Mouse (Mus musculus) liver, embryonic 12.5 days (tissue): Measurements from ENCODE around the gene Sipa1l2. TPM values are rescaled to one million over a fixed set of nuclear protein-coding genes. Genes with fewer than 3 reads are reported as not detected.
"Not testable (repeated sequence)": the region's sequence is repeated elsewhere in the genome, so short reads cannot be mapped to it uniquely, and the experiment has no call there.

Experiments
- ATAC-seq: fragments of 200-750 bp; cut with Nextera tagmentation; 2 replicates; pipeline ENCODE4 v1.8.0; 2017; ENCODE audit warnings: moderate number of reproducible peaks, mild to moderate bottlenecking, moderate library complexity
- H3K27ac ChIP-seq: fragments of 300-500 bp; sonication (generic); 2 replicates; pipeline ENCODE4 v1.5.1; 2016; ENCODE audit warnings: mild to moderate bottlenecking
- H3K27me3 ChIP-seq: fragments of 300-500 bp; sonication (generic); replicated peaks from 2 replicates; pipeline ENCODE4 v1.6.1; 2016; ENCODE audit warnings: mild to moderate bottlenecking, moderate library complexity
- H3K36me3 ChIP-seq: fragments of 300-500 bp; sonication (generic); 2 replicates; pipeline ENCODE4 v1.6.1; 2016; ENCODE audit warnings: mild to moderate bottlenecking, moderate library complexity
- H3K4me1 ChIP-seq: fragments of 300-500 bp; sonication (generic); 2 replicates; pipeline ENCODE4 v1.6.1; 2016
- H3K4me2 ChIP-seq: fragments of 300-500 bp; sonication (generic); 2 replicates; pipeline ENCODE4 v1.6.1; 2016; ENCODE audit warnings: mild to moderate bottlenecking, moderate library complexity
- H3K4me3 ChIP-seq: fragments of 300-500 bp; sonication (generic); 2 replicates; pipeline ENCODE4 v1.5.1; 2016; ENCODE audit warnings: mild to moderate bottlenecking, moderate library complexity
- H3K9ac ChIP-seq: fragments of 300-500 bp; sonication (generic); 2 replicates; pipeline ENCODE4 v1.6.1; 2016; ENCODE audit warnings: mild to moderate bottlenecking, moderate library complexity
- H3K9me3 ChIP-seq: fragments of 300-500 bp; sonication (generic); replicated peaks from 2 replicates; pipeline ENCODE4 v1.6.1; 2016; ENCODE audit warnings: mild to moderate bottlenecking, moderate library complexity
- WGBS: fragments of 180-500 bp; shearing (Covaris S2); methylation state at CpG from one replicate; pipeline ENCODE4 v1.1.7; 2016; ENCODE audit not compliant: insufficient replicate concordance; 5-methylcytosine and 5-hydroxymethylcytosine counted together
- polyA plus RNA-seq: library from polyadenylated mRNA; unstranded; fragments of >200 nt; fragmentation: Nextera tagmentation; extraction: Ambion mirVana; gene quantifications from 2 replicates; pipeline ENCODE4 v1.2.1, GENCODE M21; 2016

Sipa1l2 gene
- polyA plus RNA-seq, 1 experiment from 2014 or later = 1.9 TPM

DNA sequence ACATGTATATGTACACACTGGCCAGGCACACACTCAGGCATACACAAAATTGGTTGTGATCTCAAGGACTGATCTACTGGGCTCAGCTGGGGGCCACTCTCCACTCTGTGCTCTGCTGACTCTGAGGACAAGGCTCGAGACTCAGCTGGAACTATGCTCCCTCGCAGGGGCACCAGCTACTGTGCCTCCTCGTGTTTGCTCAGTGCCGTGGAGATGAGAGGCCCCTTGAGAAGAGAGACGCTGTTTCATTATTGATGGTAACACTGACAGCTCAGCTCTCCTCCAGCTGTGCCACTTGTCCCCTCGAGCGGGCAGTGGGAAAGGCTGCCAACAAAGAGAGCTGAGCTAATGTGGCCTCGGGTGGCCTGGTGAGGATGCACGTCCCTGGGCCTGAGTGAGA is 161.9 kb downstream of the Sipa1l2 start:
- no peak overlapping the region for H3K27ac ChIP-seq

DNA sequence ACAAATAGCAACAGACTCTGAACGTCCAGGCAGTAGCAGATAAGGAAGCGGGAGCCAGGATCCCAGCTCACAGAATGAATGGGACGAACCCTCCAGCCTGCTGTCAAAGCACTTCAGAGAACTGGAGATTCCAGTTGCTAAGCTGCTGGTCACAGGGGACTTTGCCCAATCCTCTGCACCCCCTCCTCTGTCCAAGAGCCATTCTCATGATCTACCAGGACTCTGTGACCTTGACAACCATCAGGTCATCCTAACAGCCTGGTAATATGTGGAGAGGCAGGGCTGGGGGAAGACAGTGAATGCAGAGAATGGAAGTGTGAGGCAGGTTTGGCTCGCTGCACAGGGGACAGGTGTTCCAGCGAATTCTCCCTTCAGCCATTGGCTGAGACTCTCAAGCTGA is 163.2 kb downstream of the Sipa1l2 start:
- no peaks in the 10 kb centered on the region for H3K4me1 ChIP-seq
- 0 out of 2 replicates have a peak, but pooled peaks cover 3% of the 10 kb centered on the region for H3K9me3 ChIP-seq
- H3K27ac ChIP-seq = no peak overlapping the region
- no peak for ATAC-seq
- no peak overlapping the region for H3K4me2 ChIP-seq
- no peak overlapping the region for H3K9ac ChIP-seq
- H3K27me3 ChIP-seq = no peaks in the 10 kb centered on the region
- H3K4me3 ChIP-seq = no peak overlapping the region
- H3K36me3 ChIP-seq = no peaks in the 10 kb centered on the region
- WGBS = 41% methylated on average over 5 of the region's 5 CpGs

More for the DNA sequence above, 161.9 kb downstream of the Sipa1l2 start:
- no peaks in the 10 kb centered on the region for H3K36me3 ChIP-seq
- H3K4me3 ChIP-seq = no peak overlapping the region
- WGBS = 49% methylated on average over 9 of the region's 9 CpGs
- H3K9me3 ChIP-seq = 0 out of 2 replicates have a peak, but pooled peaks cover 3% of the 10 kb centered on the region
- no peak for ATAC-seq
- H3K9ac ChIP-seq = no peak overlapping the region
- 0 out of 2 replicates have a peak, but pooled peaks cover under 1% of the 10 kb centered on the region for H3K4me1 ChIP-seq
- no peak overlapping the region for H3K4me2 ChIP-seq
- no peaks in the 10 kb centered on the region for H3K27me3 ChIP-seq

DNA sequence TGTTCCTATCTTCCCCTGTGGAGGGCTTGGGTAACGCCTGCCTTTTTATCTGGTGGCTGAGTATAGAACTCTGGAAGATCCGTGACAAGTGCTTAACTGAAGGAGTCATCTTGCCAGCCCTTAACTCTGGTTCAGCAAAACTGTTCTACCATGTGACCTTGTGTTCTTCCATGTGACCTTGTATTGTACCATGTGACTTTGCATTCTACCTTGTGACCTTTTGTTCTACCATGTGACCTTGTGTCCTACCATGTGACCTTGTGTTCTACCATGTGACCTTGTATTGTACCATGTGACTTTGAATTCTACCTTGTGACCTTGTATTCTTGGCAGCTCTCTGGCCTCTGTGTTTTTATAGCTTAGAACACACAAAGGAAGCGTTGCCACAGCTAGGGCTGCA is 168.3 kb downstream of the Sipa1l2 start:
- no peak overlapping the region for H3K4me2 ChIP-seq
- no peaks in the 10 kb centered on the region for H3K36me3 ChIP-seq
- H3K4me1 ChIP-seq = peaks cover 7% of the 10 kb centered on the region
- H3K4me3 ChIP-seq = no peak overlapping the region
- no peaks in the 10 kb centered on the region; the same call in 1 of the 2 replicates for H3K27me3 ChIP-seq
- H3K9ac ChIP-seq = no peak overlapping the region
- no peak overlapping the region for H3K27ac ChIP-seq
- 58% methylated on average over 3 of the region's 3 CpGs for WGBS
- no peak for ATAC-seq
- peaks cover 8% of the 10 kb centered on the region; the same call in 1 of the 2 replicates for H3K9me3 ChIP-seq

DNA sequence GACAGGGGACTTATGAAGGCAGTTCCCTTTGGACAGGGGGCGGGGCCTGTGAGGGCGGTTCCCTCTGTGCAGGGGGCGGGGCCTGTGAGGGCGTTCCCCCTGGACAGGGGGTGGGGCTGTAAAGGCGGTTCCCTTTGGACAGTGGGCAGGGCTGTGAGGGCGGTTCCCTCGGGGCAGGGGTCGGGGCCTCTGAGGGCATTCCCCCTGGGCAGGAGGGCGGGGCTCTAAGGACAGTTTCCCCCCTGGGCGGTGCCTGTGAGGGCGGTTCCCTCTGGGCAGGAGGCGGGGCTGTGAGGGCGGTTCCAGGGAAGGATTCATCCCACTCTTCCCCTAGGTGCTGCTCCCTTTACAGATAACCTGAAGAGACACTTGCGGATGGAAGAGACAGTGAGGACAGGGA is 171.6 kb downstream of the Sipa1l2 start:
- ATAC-seq = peak; percentile 67
- Histone ChIP-seq H3K9ac (no peak overlapping the region), H3K4me2 (no peak overlapping the region), H3K27me3 (no peaks in the 10 kb centered on the region; the same call in 1 of the 2 replicates), H3K4me3 (no peak overlapping the region), H3K4me1 (peaks cover 7% of the 10 kb centered on the region), H3K36me3 (no peaks in the 10 kb centered on the region), H3K9me3 (peaks cover 5% of the 10 kb centered on the region; the same call in 1 of the 2 replicates), H3K27ac (no peak overlapping the region)
- 29% methylated on average over 14 of the region's 14 CpGs for WGBS

DNA sequence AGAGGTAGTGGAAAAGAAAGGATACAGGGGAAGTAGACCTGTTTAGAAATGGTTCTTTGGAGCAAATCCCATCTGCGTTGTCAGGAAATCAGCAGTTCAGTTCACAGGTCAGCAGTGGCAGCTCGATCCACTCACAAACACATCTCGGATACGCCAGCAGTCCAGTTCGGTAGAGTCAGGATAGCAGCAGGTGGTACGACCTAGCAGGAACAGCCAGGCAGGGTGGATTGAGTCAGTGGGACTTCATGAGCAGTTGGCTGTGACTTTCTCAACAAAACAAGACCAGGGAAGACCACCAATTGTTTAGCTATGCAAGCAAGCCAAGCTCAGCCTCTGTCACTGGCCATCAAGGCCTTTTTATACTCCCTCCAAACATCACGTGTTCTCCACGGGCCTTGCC is 173.9 kb downstream of the Sipa1l2 start:
- 76% methylated on average over 8 of the region's 8 CpGs for WGBS
- H3K4me1 ChIP-seq, H3K27ac ChIP-seq, H3K9ac ChIP-seq, H3K4me2 ChIP-seq, H3K4me3 ChIP-seq, H3K27me3 ChIP-seq, H3K9me3 ChIP-seq, ATAC-seq, H3K36me3 ChIP-seq: not testable (repeated sequence)

DNA sequence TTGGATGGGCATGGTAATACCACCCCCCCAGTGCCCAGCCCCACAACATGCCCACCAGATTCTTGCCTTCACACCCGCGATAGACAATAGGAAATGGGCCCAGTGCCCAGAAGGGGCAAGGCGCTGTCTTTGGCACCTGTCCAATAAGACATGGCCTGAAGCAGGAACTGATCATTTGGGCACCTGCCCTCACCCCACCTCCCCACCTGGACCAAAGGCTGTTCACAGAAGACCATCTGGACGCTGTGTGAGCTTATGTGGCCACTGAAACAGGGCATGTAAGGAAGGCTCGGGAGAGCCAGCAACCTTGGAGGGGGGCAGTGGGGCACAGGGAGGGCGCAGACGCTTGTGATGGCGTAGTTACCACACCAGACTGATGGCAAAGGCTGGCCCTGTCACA is 174.6 kb downstream of the Sipa1l2 start:
- H3K36me3 ChIP-seq = no peaks in the 10 kb centered on the region
- no peak overlapping the region for H3K9ac ChIP-seq
- H3K27me3 ChIP-seq = no peaks in the 10 kb centered on the region; the same call in 1 of the 2 replicates
- no peak for ATAC-seq
- H3K27ac ChIP-seq = no peak overlapping the region
- WGBS = 64% methylated on average over 8 of the region's 8 CpGs
- peaks cover 11% of the 10 kb centered on the region for H3K4me1 ChIP-seq
- no peak overlapping the region for H3K4me3 ChIP-seq
- H3K4me2 ChIP-seq = no peak overlapping the region
- H3K9me3 ChIP-seq = peaks cover 5% of the 10 kb centered on the region; the same call in 1 of the 2 replicates

DNA sequence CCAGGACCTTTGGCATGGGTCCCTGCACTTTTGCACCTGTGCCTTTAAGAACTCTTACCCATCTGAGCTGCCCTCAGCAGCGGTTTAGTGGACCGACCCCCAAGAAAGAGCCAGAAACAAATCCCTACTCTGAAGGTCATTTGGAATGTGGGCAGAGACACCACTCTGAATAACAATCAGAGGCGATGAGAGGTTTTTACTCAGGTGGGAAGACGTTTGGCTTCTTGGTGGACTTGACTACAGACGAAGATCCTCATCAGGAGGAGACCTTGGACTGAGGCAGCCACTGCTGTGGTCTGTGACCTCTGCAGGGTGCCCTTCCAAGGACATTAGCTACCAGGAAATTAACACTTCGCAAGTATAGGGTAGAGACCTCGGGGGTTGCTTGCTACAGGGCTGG is 177.9 kb downstream of the Sipa1l2 start:
- Histone ChIP-seq H3K9ac (no peak overlapping the region), H3K27ac (no peak overlapping the region), H3K4me1 (peaks cover 18% of the 10 kb centered on the region), H3K4me2 (peak overlapping the region; percentile 31), H3K9me3 (no peaks in the 10 kb centered on the region), H3K27me3 (no peaks in the 10 kb centered on the region), H3K4me3 (no peak overlapping the region), H3K36me3 (no peaks in the 10 kb centered on the region)
- WGBS = 26% methylated on average over 7 of the region's 7 CpGs
- ATAC-seq = no peak

DNA sequence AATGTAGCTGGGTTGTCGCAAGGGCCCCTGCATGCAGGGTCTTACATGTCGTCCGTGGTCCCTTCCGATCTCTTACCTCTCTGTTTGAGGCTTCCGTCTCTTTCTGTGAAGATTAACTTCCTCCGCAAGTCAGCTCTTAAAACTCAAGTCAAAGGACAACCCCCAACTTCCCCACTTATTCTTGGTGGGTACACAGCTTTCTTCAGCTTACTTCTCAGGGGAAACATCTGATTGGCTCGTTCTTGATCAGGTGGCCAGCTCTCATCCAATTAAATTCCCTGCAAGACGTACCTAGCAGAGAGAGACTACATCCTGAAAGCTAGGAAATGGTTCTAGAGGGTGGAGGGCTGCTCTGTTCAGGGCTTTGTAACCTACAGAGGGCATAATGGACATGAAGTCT is 178.3 kb downstream of the Sipa1l2 start:
- peaks cover 18% of the 10 kb centered on the region for H3K4me1 ChIP-seq
- H3K27ac ChIP-seq = no peak overlapping the region
- no peaks in the 10 kb centered on the region for H3K36me3 ChIP-seq
- peak overlapping the region; percentile 31 for H3K4me2 ChIP-seq
- 32% methylated on average over 8 of the region's 8 CpGs for WGBS
- H3K9me3 ChIP-seq = no peaks in the 10 kb centered on the region
- ATAC-seq = peak; percentile 37; the same call in 1 of the 2 replicates
- H3K4me3 ChIP-seq = no peak overlapping the region
- H3K9ac ChIP-seq = no peak overlapping the region
- no peaks in the 10 kb centered on the region for H3K27me3 ChIP-seq

DNA sequence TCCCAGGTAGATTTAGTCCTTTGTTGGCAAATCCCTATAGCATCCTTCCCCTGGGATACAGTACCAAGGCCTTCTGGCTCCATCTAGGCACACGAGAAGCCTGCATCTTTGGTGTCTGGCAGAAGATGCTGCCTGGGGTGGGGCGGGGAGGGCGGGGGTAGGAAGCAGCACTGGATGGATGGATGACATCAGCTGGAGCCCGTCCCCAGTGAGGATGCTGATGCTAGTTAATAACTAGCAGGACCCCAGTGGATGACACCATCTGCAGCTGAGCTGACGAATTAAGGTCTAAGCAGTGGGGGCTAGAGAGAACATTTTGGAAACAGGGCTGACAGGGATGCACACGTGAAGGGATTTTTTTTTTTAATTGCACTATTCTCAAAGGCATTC is 179.1 kb downstream of the Sipa1l2 start:
- H3K4me3 ChIP-seq = no peak overlapping the region
- H3K27ac ChIP-seq = no peak overlapping the region
- H3K4me1 ChIP-seq = peaks cover 24% of the 10 kb centered on the region
- no peak for ATAC-seq
- H3K36me3 ChIP-seq = no peaks in the 10 kb centered on the region
- H3K4me2 ChIP-seq = no peak overlapping the region
- H3K27me3 ChIP-seq = no peaks in the 10 kb centered on the region
- H3K9me3 ChIP-seq = no peaks in the 10 kb centered on the region
- WGBS = 60% methylated on average over 6 of the region's 6 CpGs
- H3K9ac ChIP-seq = no peak overlapping the region

DNA sequence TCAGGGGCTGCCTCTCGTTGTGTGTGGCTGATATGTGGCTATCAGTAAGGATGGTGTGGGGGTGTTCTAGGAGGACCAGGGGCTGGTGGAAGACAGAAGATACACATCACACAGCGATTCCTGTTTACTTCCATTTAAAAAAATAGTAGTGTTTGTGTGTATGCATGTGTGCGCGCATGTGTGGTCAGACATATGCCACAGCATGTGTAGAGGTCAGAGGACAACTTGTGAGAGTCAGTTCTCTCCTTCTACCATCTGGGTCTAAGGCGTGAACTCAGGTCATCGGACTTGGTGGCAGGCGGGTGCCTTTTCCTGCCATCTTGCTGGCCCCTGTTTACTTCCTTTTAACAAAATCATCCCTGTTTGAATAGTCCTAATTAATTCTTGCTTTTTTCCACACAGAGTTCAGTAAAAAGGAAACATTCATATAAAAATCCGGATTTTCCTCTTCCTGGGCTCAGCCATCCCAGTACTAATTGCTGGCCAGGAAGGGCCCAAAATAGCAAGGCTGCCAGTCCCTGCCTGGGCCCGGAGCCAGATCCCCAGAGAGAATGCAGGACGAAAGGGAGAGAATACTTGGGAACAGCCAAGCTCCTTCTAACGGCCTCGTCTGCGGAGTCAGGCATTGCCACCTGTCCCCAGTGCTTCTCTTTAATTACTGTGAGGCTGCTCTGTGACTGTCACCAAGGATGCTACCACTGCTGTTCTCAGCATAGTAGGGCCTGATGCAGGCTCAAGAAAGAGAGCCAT is 179.7 kb downstream of the Sipa1l2 start:
- no peak overlapping the region for H3K27ac ChIP-seq

DNA sequence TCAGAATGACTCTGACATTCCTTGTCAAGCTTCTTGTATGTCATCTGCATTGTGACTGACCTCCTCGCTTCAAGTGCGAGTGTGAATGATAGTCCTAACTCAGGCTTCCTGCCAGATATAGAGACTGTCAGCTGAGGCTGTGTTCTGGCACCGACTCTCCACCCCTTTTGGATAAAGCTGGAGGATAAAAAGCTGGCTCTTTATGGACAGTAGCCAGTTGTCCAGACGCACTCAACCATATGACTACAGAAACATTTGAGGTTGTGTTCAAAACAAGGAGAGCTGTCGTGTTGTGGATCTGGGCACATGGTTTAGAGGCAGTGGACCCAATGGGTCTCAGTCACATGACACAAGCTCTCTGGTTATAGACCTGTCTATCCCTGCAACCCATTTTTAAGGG is 180.3 kb downstream of the Sipa1l2 start:
- 48% methylated on average over 5 of the region's 5 CpGs for WGBS
- Histone ChIP-seq H3K4me2 (no peak overlapping the region), H3K9ac (no peak overlapping the region), H3K27ac (no peak overlapping the region), H3K9me3 (no peaks in the 10 kb centered on the region), H3K4me3 (no peak overlapping the region), H3K4me1 (peaks cover 28% of the 10 kb centered on the region), H3K36me3 (no peaks in the 10 kb centered on the region), H3K27me3 (no peaks in the 10 kb centered on the region)
- ATAC-seq = no peak

More for the DNA sequence above, 179.7 kb downstream of the Sipa1l2 start:
- no peaks in the 10 kb centered on the region for H3K27me3 ChIP-seq
- 65% methylated on average over 13 of the region's 13 CpGs for WGBS
- no peaks in the 10 kb centered on the region for H3K9me3 ChIP-seq
- H3K9ac ChIP-seq = no peak overlapping the region
- no peaks in the 10 kb centered on the region for H3K36me3 ChIP-seq
- no peak for ATAC-seq
- H3K4me3 ChIP-seq = no peak overlapping the region
- H3K4me2 ChIP-seq = no peak overlapping the region
- H3K4me1 ChIP-seq = peaks cover 28% of the 10 kb centered on the region

DNA sequence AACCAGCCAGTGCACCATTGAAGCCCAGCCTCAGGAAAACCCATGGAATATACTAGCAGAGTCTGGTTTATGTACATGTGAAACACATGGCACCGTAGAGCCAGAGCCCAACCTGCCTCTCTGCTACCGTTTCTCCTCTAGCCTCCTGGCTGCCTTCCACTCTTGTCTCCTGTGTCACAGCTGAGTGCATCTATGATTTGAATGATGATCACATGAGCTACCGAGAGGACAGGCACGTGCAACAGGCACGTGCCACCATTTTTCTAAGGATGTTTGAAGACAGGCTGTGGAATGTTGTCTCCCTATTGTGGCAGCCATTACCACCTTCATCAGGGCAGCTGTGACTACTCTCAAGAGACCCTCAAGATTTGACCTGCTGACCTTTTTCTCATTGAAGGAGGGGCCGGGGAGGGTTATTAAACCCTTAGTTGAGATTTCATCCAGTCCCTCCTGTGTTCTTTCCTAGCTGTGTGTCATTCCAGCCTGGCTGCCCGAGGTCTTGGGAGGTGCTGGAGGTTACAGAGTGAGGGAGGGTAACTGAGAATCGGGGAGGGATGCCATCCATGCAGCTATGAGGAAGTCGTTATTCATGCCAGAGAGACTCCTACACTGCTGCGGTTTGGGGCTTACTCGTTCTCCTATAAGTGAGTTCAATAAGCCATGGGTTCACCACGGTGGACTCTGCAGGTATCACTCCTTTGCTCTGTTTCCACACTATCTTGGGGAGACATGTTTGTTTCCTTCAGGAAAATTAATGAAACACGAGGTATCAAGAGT is 181.0 kb downstream of the Sipa1l2 start:
- Histone ChIP-seq H3K27ac (no peak overlapping the region), H3K27me3 (no peaks in the 10 kb centered on the region), H3K9ac (no peak overlapping the region), H3K4me2 (no peak overlapping the region), H3K9me3 (no peaks in the 10 kb centered on the region), H3K4me3 (no peak overlapping the region), H3K36me3 (no peaks in the 10 kb centered on the region), H3K4me1 (peaks cover 28% of the 10 kb centered on the region)
- ATAC-seq = no peak
- 50% methylated on average over 13 of the region's 13 CpGs for WGBS
